Mouse (Mus musculus): ENCODE measurements around the gene Adh1.

Gene Adh1

GRCm38 (mm10) chr3:138291529-138292117 is 30.8 kb downstream of the Adh1 start:
- no peak for DNase-seq

GRCm38 (mm10) chr3:138293298-138293895 is 32.6 kb downstream of the Adh1 start:
- DNase-seq, result no peak

- no peak for DNase-seq
These were observed 39.3 kb downstream of the Adh1 start for GRCm38 (mm10) chr3:138300130-138300529.

GRCm38 (mm10) chr3:138302676-138303075 is 41.9 kb downstream of the Adh1 start:
- DNase-seq, result no peak

GRCm38 (mm10) chr3:138303771-138304488 is 43.1 kb downstream of the Adh1 start:
- DNase-seq, result no peak

GRCm38 (mm10) chr3:138304489-138304871 is 43.7 kb downstream of the Adh1 start:
- DNase-seq, result no peak

GRCm38 (mm10) chr3:138305486-138306289 is 44.9 kb downstream of the Adh1 start:
- DNase-seq, result no peak

- no peak for DNase-seq
These were observed 45.5 kb downstream of the Adh1 start for GRCm38 (mm10) chr3:138306290-138306683.

- DNase-seq, result no peak
These were observed 49.1 kb downstream of the Adh1 start for GRCm38 (mm10) chr3:138309910-138310309.

- DNase-seq, result no peak
These were observed 50.2 kb downstream of the Adh1 start for GRCm38 (mm10) chr3:138311015-138311414.

- no peak for DNase-seq
These were observed 52.2 kb downstream of the Adh1 start, which contains the start of gene Adh6a for GRCm38 (mm10) chr3:138312965-138313364. Adh6a (plus strand) TSS chr3:138313286.

GRCm38 (mm10) chr3:138316908-138317472 is 56.2 kb downstream of the Adh1 start:
- DNase-seq, result no peak

GRCm38 (mm10) chr3:138325001-138325400 is 64.2 kb downstream of the Adh1 start:
- no peak for DNase-seq

GRCm38 (mm10) chr3:138325466-138325865 is 64.7 kb downstream of the Adh1 start:
- no peak for DNase-seq

- no peak for DNase-seq
These were observed 73.1 kb downstream of the Adh1 start for GRCm38 (mm10) chr3:138333910-138334309.

- DNase-seq, result no peak
These were observed 73.5 kb downstream of the Adh1 start for GRCm38 (mm10) chr3:138334320-138334719.

- no peak for DNase-seq
These were observed 74.8 kb downstream of the Adh1 start for GRCm38 (mm10) chr3:138335566-138335965.

GRCm38 (mm10) chr3:138336104-138336754 is 75.4 kb downstream of the Adh1 start:
- DNase-seq, result no peak
